Mouse (Mus musculus) adrenal gland, adult (tissue): ENCODE measurements around the gene Setd6.

Experiments used
- DNase-seq, 2 experiments: peaks; one replicate each; pipeline ENCODE4 v3.0.0; 2022 to 2023; ENCODE audit warnings: low spot score in 1 of 2; ENCODE audit not compliant: inconsistent age in 2 of 2

Setd6 gene

DNA sequence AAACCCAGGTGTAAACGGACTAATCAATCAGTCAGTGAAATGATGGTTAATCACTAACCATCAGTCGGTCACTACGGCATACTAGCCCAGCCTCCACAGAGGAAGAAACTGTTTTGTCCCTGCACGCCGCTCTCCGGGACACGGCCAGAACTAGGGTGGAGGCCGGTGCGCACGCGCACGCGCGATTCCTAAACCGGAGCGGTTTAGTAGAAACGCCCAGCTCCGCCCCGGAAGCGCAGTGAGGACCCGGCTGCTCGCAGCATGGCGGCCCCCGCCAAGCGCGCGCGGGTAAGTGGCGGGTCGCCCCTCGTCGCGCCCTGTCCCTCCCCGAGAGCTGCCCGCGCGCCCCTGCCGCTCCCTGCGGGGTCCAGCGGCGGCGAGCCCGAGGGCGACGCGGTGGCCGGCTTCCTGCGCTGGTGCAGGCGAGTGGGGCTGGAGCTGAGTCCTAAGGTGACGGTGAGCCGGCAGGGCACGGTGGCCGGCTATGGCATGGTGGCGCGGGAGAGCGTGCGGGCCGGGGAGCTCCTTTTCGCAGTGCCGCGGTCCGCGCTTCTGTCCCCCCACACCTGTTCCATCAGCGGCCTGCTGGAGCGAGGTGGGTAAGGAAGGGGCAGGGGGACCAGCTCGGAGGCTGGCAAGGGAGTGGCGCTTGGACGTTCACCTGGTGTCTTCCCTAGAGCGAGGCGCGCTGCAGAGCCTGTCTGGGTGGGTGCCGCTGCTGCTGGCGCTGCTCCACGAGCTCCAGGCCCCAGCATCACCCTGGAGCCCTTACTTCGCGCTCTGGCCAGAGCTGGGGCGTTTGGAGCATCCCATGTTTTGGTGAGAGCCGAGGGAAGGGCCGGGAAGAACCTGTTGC lies at the start of gene Setd6:
Gene Setd6, plus strand, starts transcription at position 206 of the 856 bp plus-strand sequence.
- DNase-seq: peak; percentile 91 to 96

DNA sequence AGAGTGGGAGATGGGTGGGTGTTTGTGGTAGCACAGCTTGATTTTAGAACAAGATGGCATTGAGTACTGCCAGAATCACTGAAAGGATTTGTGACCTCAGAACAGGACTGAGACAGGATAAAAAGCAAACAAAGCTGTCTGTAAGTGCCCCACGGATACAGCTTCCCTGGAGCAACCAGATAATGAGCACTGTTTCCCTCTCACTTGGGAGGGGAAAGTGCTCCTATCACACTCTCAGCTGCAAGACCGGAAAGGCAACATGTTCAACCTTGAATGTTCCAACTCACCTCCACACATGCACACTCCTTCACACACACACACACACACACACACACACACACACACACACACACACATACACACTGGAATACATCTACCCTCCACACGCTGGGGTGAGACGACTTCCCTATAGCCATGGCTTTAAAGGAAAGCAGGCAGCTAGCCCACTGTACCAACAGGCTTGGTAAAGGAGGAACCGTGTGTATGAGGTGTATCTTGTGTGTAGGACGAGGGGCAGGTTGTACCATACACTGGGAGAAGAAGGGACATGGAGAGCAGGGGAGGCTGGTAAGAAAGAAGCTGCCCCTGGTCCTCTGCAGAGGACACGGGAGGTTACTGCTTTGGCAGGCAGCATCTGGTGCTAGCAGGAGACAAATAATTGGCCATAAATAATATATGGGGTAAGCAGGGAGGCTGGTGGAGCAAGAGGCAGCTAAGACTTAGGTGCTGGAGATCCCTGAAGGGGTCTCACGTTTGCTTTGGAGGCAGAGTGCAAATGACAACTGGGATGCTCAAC lies 47.3 kb upstream of the Setd6 start:
- no peak for DNase-seq

DNA sequence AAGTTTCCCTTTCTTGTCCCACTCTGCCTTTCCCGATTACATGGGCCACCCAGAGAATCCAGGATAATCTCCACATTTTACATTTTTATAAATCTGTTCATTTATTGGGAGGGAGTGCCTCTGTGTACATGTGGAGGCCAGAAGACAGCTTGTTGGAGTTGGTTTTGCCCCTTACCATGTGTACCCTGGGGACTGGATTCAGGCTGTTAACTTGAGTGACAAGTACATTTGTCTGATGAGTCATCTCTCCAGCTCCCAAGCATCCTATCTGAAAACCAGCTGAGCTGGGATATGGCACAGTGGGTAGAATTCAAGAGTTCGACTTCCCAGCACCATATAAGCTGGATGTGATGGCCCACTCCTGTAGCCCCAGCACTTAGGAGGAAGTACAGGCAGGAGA lies 45.7 kb upstream of the Setd6 start:
- DNase-seq: no peak

DNA sequence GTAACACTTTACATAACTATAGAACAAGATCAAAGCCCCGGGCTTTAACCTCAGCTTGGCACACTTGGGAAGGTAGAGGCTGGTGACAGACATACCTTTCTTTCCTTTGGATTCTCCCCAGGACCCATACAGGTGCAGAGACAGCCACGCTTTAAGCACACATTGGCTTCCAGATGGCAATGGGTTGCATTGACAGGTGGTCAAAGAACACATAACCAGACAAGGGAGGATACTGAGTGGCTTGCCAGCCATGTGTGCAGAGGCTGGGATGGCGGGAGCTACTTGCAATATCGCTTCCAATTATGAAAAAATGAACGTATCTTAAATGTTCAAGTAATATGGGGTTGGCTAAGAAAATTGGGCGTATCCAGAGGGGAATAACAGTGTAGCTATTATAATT lies 43.8 kb upstream of the Setd6 start:
- no peak for DNase-seq

DNA sequence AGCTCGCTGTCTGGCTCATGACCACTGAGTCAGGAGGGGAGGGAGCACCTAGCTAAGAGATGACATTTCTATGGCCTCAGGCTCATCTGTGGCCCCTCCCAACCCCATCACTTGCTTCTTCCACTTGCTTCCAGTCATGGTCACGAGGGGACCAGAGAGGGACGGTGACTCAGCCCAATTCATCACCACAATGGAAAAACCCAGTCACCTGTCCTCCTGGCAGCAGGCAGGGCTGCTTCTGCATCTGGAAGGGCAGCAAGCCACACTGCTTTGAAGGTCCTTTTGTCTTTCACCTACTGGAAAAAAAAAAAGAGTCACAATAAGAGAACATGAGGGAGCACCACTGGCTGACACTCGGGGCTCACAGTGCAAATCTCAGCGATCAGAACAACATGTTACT lies 42.9 kb upstream of the Setd6 start:
- peak; percentile 84 to 92 for DNase-seq

DNA sequence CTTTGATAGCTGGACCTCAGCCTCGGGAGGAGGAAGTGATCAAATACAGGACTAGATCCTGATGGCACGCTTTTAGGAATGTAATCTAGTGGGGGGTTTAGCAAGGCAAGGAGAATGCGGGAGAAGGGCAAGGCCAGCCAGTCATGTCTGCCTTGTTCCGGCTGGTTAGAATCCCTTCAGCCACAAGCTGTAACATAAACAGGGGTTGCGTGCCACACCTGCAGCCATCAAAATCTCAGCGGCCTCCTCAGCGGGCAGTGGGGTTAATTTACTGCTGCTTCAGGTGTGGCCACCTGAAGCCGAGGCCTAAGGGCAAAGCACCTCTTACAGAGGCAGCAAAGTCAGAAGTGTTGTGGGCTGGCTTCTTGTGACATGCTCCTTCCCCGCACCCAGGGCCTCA lies 39.0 kb upstream of the Setd6 start, which contains the start of gene Ndrg4:
Gene Ndrg4, plus strand, starts transcription at position 350 of the 400 bp plus-strand sequence.
- DNase-seq: no peak

DNA sequence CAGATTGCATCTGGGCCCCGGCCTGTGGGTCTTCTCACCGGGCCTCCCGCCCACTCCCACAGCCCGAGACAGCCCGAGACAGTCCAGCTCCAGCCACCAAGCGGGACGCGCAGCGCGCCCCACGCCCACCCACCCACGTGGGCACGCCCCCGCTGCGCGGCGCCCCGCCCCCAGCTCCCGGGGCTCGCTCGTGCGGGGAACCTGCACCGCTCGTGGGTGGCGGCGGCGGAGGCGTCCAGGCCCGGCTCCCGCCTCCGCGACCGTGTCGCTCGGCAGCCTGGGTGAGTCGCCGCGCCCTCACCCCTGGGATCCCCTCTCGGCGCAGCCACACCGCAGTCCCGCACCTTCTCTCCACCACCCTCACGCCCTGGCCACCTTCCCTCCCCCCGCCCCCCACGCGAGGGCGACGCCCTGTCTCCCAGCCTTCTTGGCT lies 38.1 kb upstream of the Setd6 start:
- DNase-seq: peak; percentile 26 to 51

DNA sequence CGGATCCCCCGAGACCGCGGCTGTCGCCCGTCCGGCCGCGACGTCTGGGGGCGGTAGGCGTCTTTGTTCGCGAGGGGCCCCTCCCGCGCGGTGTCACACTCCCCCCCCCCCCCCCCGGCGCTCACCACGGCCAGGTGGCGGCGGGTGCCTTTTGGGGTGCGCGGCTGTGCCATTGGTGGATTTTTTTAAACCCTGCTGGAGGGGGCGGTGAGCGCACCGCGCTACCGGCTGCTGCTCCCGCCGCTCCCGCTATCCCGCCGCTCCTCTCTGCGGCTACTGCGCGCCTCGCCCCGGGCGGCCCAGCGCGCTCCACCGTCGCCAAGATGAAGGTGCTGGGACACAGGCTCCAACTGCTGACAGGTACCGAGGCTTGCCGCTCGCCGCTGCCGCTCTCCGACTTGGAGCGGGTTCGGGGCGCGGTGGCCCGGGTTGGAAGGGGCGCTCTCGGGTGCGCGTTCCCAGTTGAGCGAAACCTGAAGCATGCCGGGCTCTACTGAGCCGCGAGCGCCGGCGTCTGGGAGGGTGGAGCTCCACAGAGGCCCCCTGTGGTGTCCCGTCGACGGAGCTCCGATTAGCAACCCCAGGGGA lies 37.6 kb upstream of the Setd6 start:
- DNase-seq: peak; percentile 29 to 74

DNA sequence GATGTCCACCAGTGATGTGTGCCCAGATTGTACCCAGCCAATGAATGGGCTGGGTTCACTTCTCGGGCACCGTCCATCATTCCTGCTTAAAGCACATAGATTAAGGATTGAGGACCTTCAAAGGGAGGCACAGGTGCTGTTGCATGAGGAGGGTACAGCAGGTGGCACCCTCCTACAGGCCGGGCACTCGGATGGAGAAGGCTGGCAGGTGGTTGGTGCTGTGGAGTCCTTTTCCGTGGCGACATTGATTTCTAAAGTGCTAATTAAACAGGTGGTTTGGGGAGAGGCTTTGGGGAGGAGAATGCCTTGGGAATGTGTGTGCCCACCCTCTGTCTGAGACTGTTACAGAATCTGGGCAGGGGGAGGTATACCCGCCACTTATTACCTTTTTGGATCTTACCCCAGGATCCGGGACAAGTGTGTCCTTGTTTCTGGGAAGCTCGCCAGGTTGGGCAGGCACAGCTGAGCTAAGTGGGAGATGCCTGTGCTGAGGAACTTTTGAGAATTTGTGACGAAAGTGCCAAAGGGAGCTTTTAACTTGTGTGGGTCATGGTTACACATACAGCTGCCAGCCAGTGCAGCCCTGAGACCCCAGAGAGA lies 27.5 kb upstream of the Setd6 start:
- DNase-seq: peak; percentile 30 to 63

DNA sequence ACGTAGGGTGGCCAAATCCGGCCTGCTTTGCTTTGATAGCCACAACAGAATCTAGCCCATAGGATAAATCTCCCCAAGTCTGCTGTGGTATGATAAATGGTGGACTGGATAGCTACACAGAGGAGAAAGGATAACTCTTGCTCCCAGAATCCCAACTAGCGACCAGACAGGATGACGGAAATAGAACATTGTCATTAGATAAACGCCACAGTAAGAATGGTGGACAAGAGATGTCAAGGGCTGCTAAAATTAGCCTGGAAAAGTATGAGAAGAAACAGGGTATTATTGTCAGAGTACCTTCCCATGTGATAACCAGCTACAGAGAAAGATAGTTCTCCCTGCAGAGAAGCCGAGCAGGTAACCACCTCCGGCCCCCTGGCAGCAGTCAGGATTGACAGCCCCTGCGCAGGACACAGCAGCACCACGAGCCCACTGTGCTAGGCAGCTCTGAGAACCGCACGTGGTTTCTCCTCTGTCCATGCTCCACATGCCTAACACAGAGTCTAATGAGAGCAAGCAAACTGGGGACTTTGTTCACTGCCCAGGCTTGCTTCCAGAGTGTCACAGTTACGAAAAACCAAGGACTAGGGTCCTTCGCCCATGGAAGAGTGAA lies 24.6 kb upstream of the Setd6 start:
- DNase-seq: no peak

DNA sequence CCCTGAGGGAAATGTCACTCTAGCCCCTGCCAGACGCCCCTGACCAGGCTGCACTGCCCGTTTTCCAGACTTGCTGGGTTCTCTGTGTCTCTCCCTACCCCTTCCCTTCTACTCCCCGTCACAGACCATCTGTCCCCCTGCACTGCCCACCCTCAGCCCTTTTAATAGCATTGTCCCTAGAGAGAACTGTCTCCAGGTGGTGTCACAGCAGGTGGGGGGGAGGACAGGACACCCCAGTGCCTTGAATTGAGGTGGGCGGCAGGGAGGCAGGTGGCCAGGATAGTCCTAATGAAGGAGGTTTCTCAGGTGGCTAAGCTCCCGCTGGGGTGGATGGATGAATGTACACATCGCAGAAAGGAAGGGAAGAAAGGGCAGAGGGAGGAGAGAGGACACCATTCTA lies 21.1 kb upstream of the Setd6 start:
- DNase-seq: no peak

DNA sequence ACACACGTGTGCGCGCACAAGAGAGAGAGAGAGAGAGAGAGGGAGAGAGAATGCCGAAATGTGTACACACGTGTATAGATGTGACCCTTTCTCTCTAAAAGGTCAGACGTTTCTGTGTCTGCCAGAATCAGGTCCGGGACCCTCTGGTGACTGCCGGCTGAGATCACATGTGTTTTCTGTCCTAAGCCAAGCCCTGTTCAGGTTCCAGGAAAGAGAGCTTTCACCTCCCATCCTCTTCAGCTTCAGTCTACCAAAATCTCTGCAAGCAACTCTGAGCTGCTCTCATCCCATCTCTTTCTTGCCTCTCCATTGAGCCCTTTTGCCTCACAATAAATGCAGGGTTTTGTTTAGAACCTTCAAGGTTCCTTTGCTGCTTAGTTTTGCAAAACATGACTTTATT lies 19.0 kb upstream of the Setd6 start:
- DNase-seq: no peak

DNA sequence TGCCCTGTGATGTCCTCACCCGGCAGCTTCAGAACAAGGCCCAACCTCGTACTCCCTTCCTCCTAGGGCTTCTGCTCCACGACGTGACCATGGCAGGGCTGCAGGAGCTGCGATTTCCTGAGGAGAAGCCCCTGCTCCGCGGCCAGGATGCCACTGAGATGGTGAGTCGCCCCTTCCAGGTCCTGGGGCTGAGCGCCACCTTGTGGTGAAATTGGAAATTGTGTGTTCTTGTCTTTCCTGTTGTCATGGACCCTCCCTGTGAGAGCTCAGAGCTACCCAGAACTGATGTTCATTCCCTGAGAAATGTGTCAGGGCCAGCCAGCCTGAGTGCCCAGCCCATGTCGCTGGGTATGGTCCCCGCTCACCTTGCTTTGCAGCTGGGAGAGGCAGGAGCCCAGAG lies 18.6 kb upstream of the Setd6 start:
- DNase-seq: peak; percentile 74 to 93

DNA sequence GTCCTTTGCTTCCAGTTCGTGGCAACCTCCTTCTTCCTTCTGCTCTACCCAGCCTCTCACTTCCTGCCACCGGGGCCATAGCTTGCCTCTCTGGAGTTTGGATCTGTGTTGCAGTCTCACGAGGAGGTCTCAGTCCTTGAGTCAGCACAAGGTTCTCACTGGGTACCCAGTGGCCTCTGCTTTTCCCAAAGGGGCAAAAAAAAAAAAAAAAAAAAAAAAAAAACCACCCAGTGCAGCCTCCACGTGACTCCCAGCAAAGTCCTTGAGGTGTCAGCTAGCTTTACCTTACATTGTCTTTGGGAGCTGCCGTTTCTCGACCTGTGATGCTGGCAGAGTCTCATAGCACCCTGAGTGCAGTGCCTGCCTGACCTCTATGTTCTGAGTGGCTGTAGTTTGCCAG lies 17.5 kb upstream of the Setd6 start:
- no peak for DNase-seq

DNA sequence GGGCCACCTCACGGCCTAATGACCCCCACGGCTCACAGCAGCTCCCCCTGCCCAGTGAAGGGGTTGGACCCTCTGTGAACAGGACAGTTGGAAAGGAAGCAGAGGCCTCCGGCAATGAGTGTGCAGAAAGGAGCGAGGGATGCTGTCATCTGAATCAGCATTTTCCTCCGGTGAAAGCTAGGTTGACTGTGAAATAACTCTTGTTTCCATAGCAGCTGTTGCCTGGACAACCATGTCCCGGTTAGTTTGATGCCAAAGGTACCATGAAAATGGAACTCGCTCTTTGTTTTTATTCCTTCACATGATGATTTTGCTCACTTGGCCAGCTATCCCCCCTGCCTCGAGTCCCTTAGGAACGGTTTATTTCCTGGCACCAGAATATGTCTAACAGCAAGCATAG lies 15.4 kb upstream of the Setd6 start:
- peak in 1 of 2 experiments; percentile 17 for DNase-seq

DNA sequence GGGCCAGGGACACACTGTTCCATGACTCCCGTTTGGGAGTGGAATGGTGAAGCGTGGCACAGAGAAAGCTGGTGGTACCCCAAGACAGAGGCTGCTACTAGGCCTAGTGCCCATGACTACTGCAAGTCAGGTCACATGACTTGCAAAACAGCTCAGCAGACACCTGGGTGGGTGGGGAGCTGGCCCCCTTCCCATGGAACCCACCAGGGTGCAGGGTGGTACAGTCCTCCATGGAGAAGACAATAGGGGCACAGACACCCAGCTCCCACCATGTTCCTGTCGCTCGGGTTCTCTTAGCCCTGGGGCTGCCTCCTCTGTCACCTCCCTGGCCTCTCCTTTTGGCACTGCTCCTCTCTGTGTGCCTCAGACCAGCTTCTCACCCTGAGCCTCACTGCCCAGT lies 13.9 kb upstream of the Setd6 start:
- DNase-seq: no peak

DNA sequence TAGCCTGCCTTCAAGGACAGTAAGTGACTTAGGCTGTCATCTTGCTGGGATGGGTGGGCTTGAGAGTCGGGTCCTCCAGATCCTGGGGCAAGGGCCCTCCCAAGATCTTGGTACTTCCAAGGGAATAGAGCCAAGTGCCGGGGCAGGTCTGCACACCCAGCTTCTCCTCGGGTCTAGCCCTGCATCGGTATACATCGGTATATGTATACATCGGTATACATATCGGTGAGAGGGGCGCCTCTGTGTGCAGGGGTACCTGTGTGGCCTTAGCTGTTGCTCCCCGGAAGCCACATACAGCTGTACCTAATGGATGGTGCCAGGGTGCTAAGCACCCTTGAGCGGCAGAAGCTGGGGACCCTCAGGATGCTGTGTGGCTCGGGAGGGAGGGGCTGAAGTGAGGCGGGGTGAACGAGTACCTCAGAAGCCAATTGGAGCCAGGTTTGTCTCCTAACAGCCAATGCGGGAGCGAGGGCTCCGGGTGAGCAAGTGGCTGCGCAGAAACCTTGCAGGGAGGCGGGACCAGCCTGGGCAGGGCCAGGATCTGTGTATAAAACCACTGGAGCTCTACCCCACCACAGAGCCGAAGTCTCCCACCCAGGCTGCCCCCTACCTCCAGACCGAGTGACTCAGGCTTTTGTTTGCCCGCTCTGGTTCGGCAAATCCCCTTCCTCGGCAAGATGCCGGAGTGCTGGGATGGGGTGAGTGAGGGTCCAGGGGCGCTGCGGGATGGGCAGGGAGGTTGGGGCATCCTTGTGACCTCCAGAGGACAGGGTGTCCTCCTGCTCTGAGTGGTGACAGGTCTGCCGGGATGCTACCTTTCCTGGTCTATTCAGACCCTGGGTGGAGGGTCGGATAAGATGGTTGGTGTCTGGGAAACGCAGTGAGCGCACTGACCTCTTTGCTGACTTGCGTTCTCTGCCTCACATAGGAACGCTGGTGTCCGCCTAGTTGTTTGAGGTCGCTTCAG lies 12.9 kb upstream of the Setd6 start:
- DNase-seq: peak; percentile 77 to 86

DNA sequence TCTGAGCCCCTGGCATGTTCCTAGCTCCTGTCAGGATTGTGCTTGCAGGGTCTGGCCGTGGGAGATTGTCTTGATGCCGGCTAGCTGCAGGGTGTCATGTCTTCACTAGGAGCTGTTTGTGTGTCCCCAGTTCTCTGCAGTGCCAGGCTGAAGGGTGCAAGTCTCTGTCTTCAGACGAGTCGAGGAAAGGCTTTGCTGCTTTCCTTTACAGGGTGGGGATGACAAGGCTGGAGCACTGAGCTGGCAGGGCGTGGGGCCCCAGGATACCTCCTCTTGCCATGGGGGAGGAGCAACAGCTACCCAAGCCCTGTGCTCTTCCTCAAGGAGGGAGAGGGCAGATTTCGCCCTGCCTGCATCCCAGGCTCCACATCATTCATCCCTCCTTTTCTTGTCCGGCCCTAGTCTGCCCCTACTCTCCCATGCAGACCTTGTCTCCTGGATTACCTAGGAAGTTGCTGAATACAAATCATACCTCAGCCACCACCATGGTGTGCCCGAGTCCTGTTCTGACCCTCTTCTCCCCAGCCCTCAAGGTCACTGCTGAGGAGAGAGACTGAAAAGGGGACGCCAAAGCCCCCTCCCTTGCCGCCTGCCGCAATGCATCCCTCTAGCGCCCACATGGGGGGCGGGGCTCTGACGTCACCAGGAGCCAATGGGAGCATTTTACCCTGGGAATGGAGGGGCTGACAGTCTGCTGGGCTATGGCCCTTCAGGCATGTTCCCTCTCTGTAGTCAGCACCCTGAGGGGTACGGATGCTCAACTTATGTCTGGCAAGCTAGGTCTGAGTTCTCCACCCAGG lies 12.0 kb upstream of the Setd6 start:
- peak in 1 of 2 experiments; percentile 54 for DNase-seq

DNA sequence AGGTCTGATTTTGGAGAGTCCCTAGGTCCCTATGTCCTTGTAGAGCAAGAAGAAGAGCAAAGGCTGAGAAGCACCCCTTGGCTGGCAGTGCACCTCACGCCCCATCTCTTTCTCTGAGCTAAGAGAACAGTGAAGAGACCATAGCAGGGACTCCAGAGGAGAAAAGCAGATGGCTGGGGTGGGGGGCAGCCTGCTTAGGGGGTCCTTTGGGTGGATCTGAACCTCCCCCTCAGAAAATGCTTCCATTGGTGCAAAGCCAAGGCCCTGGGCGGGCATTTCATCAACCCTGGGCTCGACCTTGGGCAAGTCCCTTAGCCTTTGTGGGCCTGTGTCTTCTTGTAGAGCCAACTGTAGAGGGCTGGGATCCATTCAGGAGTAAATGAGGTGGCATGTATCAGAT lies 11.1 kb upstream of the Setd6 start:
- DNase-seq: peak in 1 of 2 experiments; percentile 22
